Mouse (Mus musculus): ENCODE results near the gene Rnf115.
A peak's percentile ranks its signal among the peaks of the same experiment; 100 is the strongest.

Rnf115 gene

GRCm38 (mm10) chr3:96777120-96777519 lies 49.7 kb downstream of the Rnf115 start:
- DNase-seq (ENCODE audit: low spot score), result no peak

GRCm38 (mm10) chr3:96782236-96782635 lies 54.8 kb downstream of the Rnf115 start:
- no peak for DNase-seq (ENCODE audit: low spot score)

- DNase-seq (ENCODE audit: low spot score), result no peak
Measured at GRCm38 (mm10) chr3:96787784-96788183, 60.3 kb downstream of the Rnf115 start.

GRCm38 (mm10) chr3:96788506-96788905 lies 61.0 kb downstream of the Rnf115 start:
- no peak for DNase-seq (ENCODE audit: low spot score)

- DNase-seq (ENCODE audit: low spot score), result no peak
Measured at GRCm38 (mm10) chr3:96800254-96800653, 72.8 kb downstream of the Rnf115 start.

GRCm38 (mm10) chr3:96802214-96802613 lies 74.8 kb downstream of the Rnf115 start:
- DNase-seq (ENCODE audit: low spot score), result no peak

GRCm38 (mm10) chr3:96808136-96808535 lies 80.7 kb downstream of the Rnf115 start:
- DNase-seq (ENCODE audit: low spot score), result no peak

GRCm38 (mm10) chr3:96808651-96809050 lies 81.2 kb downstream of the Rnf115 start:
- DNase-seq (ENCODE audit: low spot score), result no peak

- no peak for DNase-seq (ENCODE audit: low spot score)
Measured at GRCm38 (mm10) chr3:96811232-96811631, 83.8 kb downstream of the Rnf115 start.

- peak; percentile 81 for DNase-seq (ENCODE audit: low spot score)
Measured at GRCm38 (mm10) chr3:96812395-96813091, 85.1 kb downstream of the Rnf115 start.

- DNase-seq (ENCODE audit: low spot score), result peak; percentile 68
Measured at GRCm38 (mm10) chr3:96813106-96813505, 85.6 kb downstream of the Rnf115 start.

GRCm38 (mm10) chr3:96813591-96814244 lies 86.3 kb downstream of the Rnf115 start:
- no peak for DNase-seq (ENCODE audit: low spot score)

- DNase-seq (ENCODE audit: low spot score), result no peak
Measured at GRCm38 (mm10) chr3:96814342-96814741, 86.9 kb downstream of the Rnf115 start.

- DNase-seq (ENCODE audit: low spot score), result no peak
Measured at GRCm38 (mm10) chr3:96820116-96820915, 92.9 kb downstream of the Rnf115 start.

- no peak for DNase-seq (ENCODE audit: low spot score)
Measured at GRCm38 (mm10) chr3:96821581-96821980, 94.1 kb downstream of the Rnf115 start.

GRCm38 (mm10) chr3:96823701-96824100 lies 96.2 kb downstream of the Rnf115 start:
- no peak for DNase-seq (ENCODE audit: low spot score)

- DNase-seq (ENCODE audit: low spot score), result no peak
Measured at GRCm38 (mm10) chr3:96824614-96825013, 97.2 kb downstream of the Rnf115 start.

- no peak for DNase-seq (ENCODE audit: low spot score)
Measured at GRCm38 (mm10) chr3:96825261-96825660, 97.8 kb downstream of the Rnf115 start.

GRCm38 (mm10) chr3:96828308-96828864 lies 100.9 kb downstream of the Rnf115 start:
- no peak for DNase-seq (ENCODE audit: low spot score)

GRCm38 (mm10) chr3:96828984-96829383 lies 101.5 kb downstream of the Rnf115 start, which contains the start of the genes Pdzk1 and Cd160:
Gene Pdzk1 (plus strand): TSS chr3:96829284.
Gene Cd160 (minus strand): TSS chr3:96829351.
- DNase-seq (ENCODE audit: low spot score), result no peak

- DNase-seq (ENCODE audit: low spot score), result no peak
Measured at GRCm38 (mm10) chr3:96829856-96830255, 102.4 kb downstream of the Rnf115 start.

GRCm38 (mm10) chr3:96832930-96833329 lies 105.5 kb downstream of the Rnf115 start:
- DNase-seq (ENCODE audit: low spot score), result no peak

All from embryo, embryonic 10 days (tissue).